Mouse (Mus musculus) liver, embryonic 12.5 days (tissue): ENCODE measurements around the gene Cend1. TPM values are rescaled to one million over a fixed set of nuclear protein-coding genes. Genes with fewer than 3 reads are reported as not detected.
A peak's percentile ranks its signal among the peaks of the same experiment; 100 is the strongest.

ENCODE experiments used
- ATAC-seq: fragments of 200-750 bp; cut with Nextera tagmentation; 2 replicates; pipeline ENCODE4 v1.8.0; 2017; ENCODE audit warnings: moderate number of reproducible peaks, mild to moderate bottlenecking, moderate library complexity
- H3K27ac ChIP-seq: fragments of 300-500 bp; sonication (generic); 2 replicates; pipeline ENCODE4 v1.5.1; 2016; ENCODE audit warnings: mild to moderate bottlenecking
- H3K27me3 ChIP-seq: fragments of 300-500 bp; sonication (generic); replicated peaks from 2 replicates; pipeline ENCODE4 v1.6.1; 2016; ENCODE audit warnings: mild to moderate bottlenecking, moderate library complexity
- H3K36me3 ChIP-seq: fragments of 300-500 bp; sonication (generic); 2 replicates; pipeline ENCODE4 v1.6.1; 2016; ENCODE audit warnings: mild to moderate bottlenecking, moderate library complexity
- H3K4me1 ChIP-seq: fragments of 300-500 bp; sonication (generic); 2 replicates; pipeline ENCODE4 v1.6.1; 2016
- H3K4me2 ChIP-seq: fragments of 300-500 bp; sonication (generic); 2 replicates; pipeline ENCODE4 v1.6.1; 2016; ENCODE audit warnings: mild to moderate bottlenecking, moderate library complexity
- H3K4me3 ChIP-seq: fragments of 300-500 bp; sonication (generic); 2 replicates; pipeline ENCODE4 v1.5.1; 2016; ENCODE audit warnings: mild to moderate bottlenecking, moderate library complexity
- H3K9ac ChIP-seq: fragments of 300-500 bp; sonication (generic); 2 replicates; pipeline ENCODE4 v1.6.1; 2016; ENCODE audit warnings: mild to moderate bottlenecking, moderate library complexity
- H3K9me3 ChIP-seq: fragments of 300-500 bp; sonication (generic); replicated peaks from 2 replicates; pipeline ENCODE4 v1.6.1; 2016; ENCODE audit warnings: mild to moderate bottlenecking, moderate library complexity
- WGBS: fragments of 180-500 bp; shearing (Covaris S2); methylation state at CpG from one replicate; pipeline ENCODE4 v1.1.7; 2016; ENCODE audit not compliant: insufficient replicate concordance; 5-methylcytosine and 5-hydroxymethylcytosine counted together
- polyA plus RNA-seq: library from polyadenylated mRNA; unstranded; fragments of >200 nt; fragmentation: Nextera tagmentation; extraction: Ambion mirVana; gene quantifications from 2 replicates; pipeline ENCODE4 v1.2.1, GENCODE M21; 2016

The Cend1 gene
- polyA plus RNA-seq, 1 experiment from 2014 or later, result 0.10 TPM

GRCm38 (mm10) chr7:141463824-141464602 is 34.7 kb upstream of the Cend1 start:
- Histone ChIP-seq H3K9ac (no peak overlapping the region), H3K4me2 (peak overlapping the region; percentile 44), H3K4me1 (peaks cover 69% of the 10 kb centered on the region), H3K27ac (no peak overlapping the region), H3K9me3 (no peaks in the 10 kb centered on the region), H3K36me3 (0 out of 2 replicates have a peak, but pooled peaks cover 9% of the 10 kb centered on the region), H3K4me3 (peak overlapping the region; percentile 18; the same call in 1 of the 2 replicates), H3K27me3 (peaks cover 76% of the 10 kb centered on the region)
- 25% methylated on average over 12 of the region's 12 CpGs for WGBS
- ATAC-seq, result no peak

- Histone ChIP-seq H3K27me3 (peaks cover 76% of the 10 kb centered on the region), H3K4me3 (peak overlapping the region; percentile 53; the same call in 1 of the 2 replicates), H3K9ac (peak overlapping the region; percentile 55; the same call in 1 of the 2 replicates), H3K36me3 (0 out of 2 replicates have a peak, but pooled peaks cover 14% of the 10 kb centered on the region), H3K4me2 (peak overlapping the region; percentile 75), H3K9me3 (no peaks in the 10 kb centered on the region), H3K4me1 (peaks cover 53% of the 10 kb centered on the region), H3K27ac (no peak overlapping the region)
- WGBS, result 16% methylated on average over 5 of the region's 5 CpGs
- no peak for ATAC-seq
Measured at GRCm38 (mm10) chr7:141462333-141462821, 33.1 kb upstream of the Cend1 start.

- Histone ChIP-seq H3K27ac (no peak overlapping the region), H3K36me3 (0 out of 2 replicates have a peak, but pooled peaks cover 15% of the 10 kb centered on the region), H3K9ac (peak overlapping the region; percentile 55), H3K27me3 (peaks cover 76% of the 10 kb centered on the region), H3K4me1 (peaks cover 49% of the 10 kb centered on the region), H3K9me3 (no peaks in the 10 kb centered on the region), H3K4me3 (peak overlapping the region; percentile 53), H3K4me2 (peak overlapping the region; percentile 75)
- ATAC-seq, result no peak
- 3% methylated on average over 58 of the region's 59 CpGs for WGBS
Measured at GRCm38 (mm10) chr7:141461521-141462332, 32.4 kb upstream of the Cend1 start.

- peak within 1 kb of the TSS; percentile 55 for H3K9ac ChIP-seq
- no peaks in the 10 kb centered on the region for H3K9me3 ChIP-seq
- WGBS, result 55% methylated on average over 15 of the region's 15 CpGs
- H3K4me1 ChIP-seq, result peaks cover 49% of the 10 kb centered on the region
- 0 out of 2 replicates have a peak, but pooled peaks cover 15% of the 10 kb centered on the region for H3K36me3 ChIP-seq
- H3K27ac ChIP-seq, result no peak within 1 kb of the TSS
- no peak for ATAC-seq
- H3K4me3 ChIP-seq, result peak within 1 kb of the TSS; percentile 53
- peaks cover 64% of the 10 kb centered on the region for H3K27me3 ChIP-seq
- H3K4me2 ChIP-seq, result peak within 1 kb of the TSS; percentile 75
Measured at GRCm38 (mm10) chr7:141460391-141461113, 31.3 kb upstream of the Cend1 start, which contains the start of gene Cracr2b. TSS of gene Cracr2b (plus strand) at chr7:141461094.

GRCm38 (mm10) chr7:141460001-141460390 is 30.7 kb upstream of the Cend1 start:
- Histone ChIP-seq H3K36me3 (0 out of 2 replicates have a peak, but pooled peaks cover 15% of the 10 kb centered on the region), H3K4me2 (no peak overlapping the region), H3K9ac (no peak overlapping the region), H3K27ac (no peak overlapping the region), H3K4me1 (peaks cover 47% of the 10 kb centered on the region), H3K4me3 (no peak overlapping the region), H3K9me3 (no peaks in the 10 kb centered on the region), H3K27me3 (peaks cover 58% of the 10 kb centered on the region)
- 69% methylated on average over 5 of the region's 5 CpGs for WGBS
- ATAC-seq, result no peak

- Histone ChIP-seq H3K27me3 (peaks cover 51% of the 10 kb centered on the region), H3K4me2 (no peak overlapping the region), H3K36me3 (0 out of 2 replicates have a peak, but pooled peaks cover 15% of the 10 kb centered on the region), H3K27ac (no peak overlapping the region), H3K9me3 (no peaks in the 10 kb centered on the region), H3K4me1 (peaks cover 46% of the 10 kb centered on the region), H3K4me3 (no peak overlapping the region), H3K9ac (no peak overlapping the region)
- WGBS, result 86% methylated on average over 17 of the region's 17 CpGs
- no peak for ATAC-seq
Measured at GRCm38 (mm10) chr7:141459301-141459711, 30.0 kb upstream of the Cend1 start.

GRCm38 (mm10) chr7:141458661-141459060 is 29.4 kb upstream of the Cend1 start:
- WGBS, result 87% methylated on average over 11 of the region's 11 CpGs
- Histone ChIP-seq H3K36me3 (0 out of 2 replicates have a peak, but pooled peaks cover 15% of the 10 kb centered on the region), H3K4me1 (peaks cover 42% of the 10 kb centered on the region), H3K9ac (no peak overlapping the region), H3K4me2 (no peak overlapping the region), H3K9me3 (no peaks in the 10 kb centered on the region), H3K4me3 (no peak overlapping the region), H3K27ac (no peak overlapping the region), H3K27me3 (peaks cover 45% of the 10 kb centered on the region)
- no peak for ATAC-seq

GRCm38 (mm10) chr7:141457986-141458660 is 28.8 kb upstream of the Cend1 start:
- H3K36me3 ChIP-seq, result 0 out of 2 replicates have a peak, but pooled peaks cover 15% of the 10 kb centered on the region
- peaks cover 42% of the 10 kb centered on the region for H3K4me1 ChIP-seq
- H3K27ac ChIP-seq, result no peak overlapping the region
- H3K4me3 ChIP-seq, result no peak overlapping the region
- peaks cover 40% of the 10 kb centered on the region for H3K27me3 ChIP-seq
- 77% methylated on average over 15 of the region's 15 CpGs for WGBS
- H3K9ac ChIP-seq, result no peak overlapping the region
- H3K4me2 ChIP-seq, result no peak overlapping the region
- ATAC-seq, result no peak
- H3K9me3 ChIP-seq, result no peaks in the 10 kb centered on the region

- Histone ChIP-seq H3K4me3 (no peak overlapping the region), H3K9ac (no peak overlapping the region), H3K4me2 (no peak overlapping the region)
Measured at GRCm38 (mm10) chr7:141457236-141457635, 27.9 kb upstream of the Cend1 start.

GRCm38 (mm10) chr7:141456739-141457138 is 27.4 kb upstream of the Cend1 start:
- H3K27ac ChIP-seq, result no peak overlapping the region
- H3K27me3 ChIP-seq, result peaks cover 26% of the 10 kb centered on the region
- no peak for ATAC-seq
- H3K9me3 ChIP-seq, result no peaks in the 10 kb centered on the region
- H3K4me1 ChIP-seq, result peaks cover 40% of the 10 kb centered on the region
- H3K4me2 ChIP-seq, result no peak overlapping the region; the same call in 1 of the 2 replicates
- peaks cover 21% of the 10 kb centered on the region for H3K36me3 ChIP-seq
- 75% methylated on average over 6 of the region's 6 CpGs for WGBS
- H3K9ac ChIP-seq, result no peak overlapping the region
- H3K4me3 ChIP-seq, result no peak overlapping the region

More at GRCm38 (mm10) chr7:141457236-141457635, 27.9 kb upstream of the Cend1 start:
- Histone ChIP-seq H3K36me3 (peaks cover 16% of the 10 kb centered on the region), H3K9me3 (no peaks in the 10 kb centered on the region), H3K4me1 (peaks cover 40% of the 10 kb centered on the region), H3K27me3 (peaks cover 31% of the 10 kb centered on the region), H3K27ac (no peak overlapping the region)
- 84% methylated on average over 14 of the region's 14 CpGs for WGBS
- no peak for ATAC-seq
